ENCODE assay signal across 18 mouse cellular contexts in the genomic region with DNA sequence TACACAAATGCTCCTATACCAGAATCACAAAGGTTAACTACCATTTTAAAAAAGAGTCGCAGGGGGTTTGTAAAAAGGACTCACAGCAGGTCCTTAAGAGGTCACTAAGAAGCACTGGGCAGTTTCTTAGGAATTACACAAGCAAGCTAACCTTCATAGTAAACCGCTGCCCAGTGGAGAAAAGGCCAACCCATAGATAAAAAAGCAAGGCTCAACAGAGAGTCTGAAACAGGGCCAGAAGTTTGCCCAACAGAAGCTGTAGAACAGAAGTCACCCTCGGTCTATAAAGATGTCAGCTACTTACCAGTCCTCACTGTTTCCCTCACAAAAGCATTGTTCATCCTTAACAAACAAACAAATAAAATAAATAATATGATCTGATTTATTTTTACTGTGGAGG. TPM values are rescaled to one million over a fixed set of nuclear protein-coding genes. Genes with fewer than 3 reads are reported as not detected.
DNase-seq lines count a peak whose midpoint lies in the region; ATAC-seq and TF ChIP-seq lines count a peak whose summit lies in the region.
"Had no signal": no experiment of that assay in that cellular context is flagged by ENCODE, and none has a peak within 500 bp of the region (broad histone marks: within the 10 kb centered on the region; RNA-seq: fewer than 3 reads in every experiment).

No protein-coding gene starts in this region.

- peaks cover 3% of the 10 kb centered on the region; the same call in 1 of the 2 replicates for H3K36me3 ChIP-seq in forebrain, embryonic 15.5 days
- no peaks in the 10 kb centered on the region; the same call in 1 of the 2 replicates for H3K36me3 ChIP-seq in forebrain, embryonic 16.5 days (ENCODE audit: control insufficient read depth, insufficient read depth)
- H3K36me3 ChIP-seq in neural tube, embryonic 15.5 days, result peaks cover 4% of the 10 kb centered on the region; the same call in 1 of the 2 replicates

- H3K4me2 ChIP-seq in forebrain, embryonic 15.5 days (replicated peaks), result no peak overlapping the region
- H3K4me2 ChIP-seq in forebrain, embryonic 16.5 days (ENCODE audit: low read length), result no peak overlapping the region
- H3K4me2 ChIP-seq in neural tube, embryonic 15.5 days, result no peak overlapping the region
- H3K4me2 ChIP-seq: forebrain, embryonic 12.5 days; hindbrain, embryonic 12.5 days had no signal

- H3K27ac ChIP-seq in forebrain, embryonic 15.5 days (replicated peaks), result peak overlapping the region; percentile 86; the same call in 1 of the 2 replicates
- H3K27ac ChIP-seq in forebrain, embryonic 16.5 days (ENCODE audit: low read length), result no peak overlapping the region
- peak overlapping the region; percentile 40; the same call in 1 of the 2 replicates for H3K27ac ChIP-seq in layer of hippocampus, adult 2 months
- peak overlapping the region; percentile 34; the same call in 1 of the 2 replicates for H3K27ac ChIP-seq in brown adipose tissue, adult 24 weeks (replicated peaks; ENCODE audit: low read depth, low read length)
- H3K27ac ChIP-seq in neural tube, embryonic 15.5 days (replicated peaks), result peak overlapping the region; percentile 58
- H3K27ac ChIP-seq: hindbrain, embryonic 12.5 days; left cerebral cortex, adult 2 months; midbrain, embryonic 10.5 days had no signal

- peaks cover 44% of the 10 kb centered on the region for H3K4me1 ChIP-seq in forebrain, embryonic 15.5 days
- H3K4me1 ChIP-seq in forebrain, embryonic 16.5 days (replicated peaks; ENCODE audit: control insufficient read depth, insufficient read depth, low read length), result peaks cover 41% of the 10 kb centered on the region
- peaks cover 3% of the 10 kb centered on the region; the same call in 1 of the 2 replicates for H3K4me1 ChIP-seq in brown adipose tissue, adult 24 weeks (ENCODE audit: control insufficient read depth, insufficient read depth, insufficient read length, low read length)
- H3K4me1 ChIP-seq in neural tube, embryonic 15.5 days, result peaks cover 44% of the 10 kb centered on the region

- WGBS in forebrain, embryonic 15.5 days, result 75% methylated on average over 3 of the region's 3 CpGs
- WGBS in forebrain, embryonic 16.5 days, result 79% methylated on average over 3 of the region's 3 CpGs
- WGBS in neural tube, embryonic 15.5 days, result 83% methylated on average over 3 of the region's 3 CpGs

- H3K9me3 ChIP-seq in forebrain, embryonic 15.5 days, result no peaks in the 10 kb centered on the region
- H3K9me3 ChIP-seq in forebrain, embryonic 16.5 days (ENCODE audit: control insufficient read depth, low read length), result no peaks in the 10 kb centered on the region
- H3K9me3 ChIP-seq in neural tube, embryonic 15.5 days (replicated peaks), result no peaks in the 10 kb centered on the region
- H3K9me3 ChIP-seq: forebrain, embryonic 12.5 days; hindbrain, embryonic 12.5 days; midbrain, embryonic 10.5 days had no signal

- H3K9ac ChIP-seq in forebrain, embryonic 15.5 days (replicated peaks), result no peak overlapping the region
- H3K9ac ChIP-seq in forebrain, embryonic 16.5 days (replicated peaks; ENCODE audit: low read depth, low read length), result no peak overlapping the region
- no peak overlapping the region for H3K9ac ChIP-seq in neural tube, embryonic 15.5 days (replicated peaks)
- H3K9ac ChIP-seq: forebrain, embryonic 12.5 days; hindbrain, embryonic 12.5 days; liver, postnatal 0 days had no signal

- H3K27me3 ChIP-seq in forebrain, embryonic 15.5 days, result no peaks in the 10 kb centered on the region
- no peaks in the 10 kb centered on the region for H3K27me3 ChIP-seq in forebrain, embryonic 16.5 days (replicated peaks; ENCODE audit: control insufficient read depth, insufficient read depth, low read length)
- H3K27me3 ChIP-seq in neural tube, embryonic 15.5 days (replicated peaks), result no peaks in the 10 kb centered on the region
- H3K27me3 ChIP-seq: CH12.LX; forebrain, embryonic 12.5 days; hindbrain, embryonic 12.5 days had no signal

- no peak overlapping the region for H3K4me3 ChIP-seq in forebrain, embryonic 15.5 days
- H3K4me3 ChIP-seq in forebrain, embryonic 16.5 days (replicated peaks; ENCODE audit: low read length), result no peak overlapping the region
- no peak overlapping the region for H3K4me3 ChIP-seq in layer of hippocampus, adult 2 months
- H3K4me3 ChIP-seq in brown adipose tissue, adult 24 weeks (ENCODE audit: insufficient read depth, low read depth, low read length), result no peak overlapping the region
- no peak overlapping the region for H3K4me3 ChIP-seq in neural tube, embryonic 15.5 days (replicated peaks)
- H3K4me3 ChIP-seq: forebrain, embryonic 12.5 days; hindbrain, embryonic 12.5 days; left cerebral cortex, adult 2 months; midbrain, embryonic 10.5 days had no signal

- no peak for DNase-seq in layer of hippocampus, adult 2 months (ENCODE audit: low spot score in 2 of 2)
- DNase-seq in layer of hippocampus, postnatal 10 days (ENCODE audit: low spot score in 2 of 2), result no peak
- DNase-seq in lung, postnatal 10 days, result no peak
- DNase-seq: cerebellum, adult 11 months; cerebellum, postnatal 14 days; liver, postnatal 0 days; lung, postnatal 36 days; thymus, postnatal 36 days had no signal

- TF ChIP-seq CTCF in layer of hippocampus, adult 2 months (conservative IDR thresholded peaks at IDR 0.05), result no peak

- no peak for ATAC-seq in forebrain, embryonic 15.5 days (replicated peaks)
- ATAC-seq in forebrain, embryonic 16.5 days, result no peak
- no peak for ATAC-seq in neural tube, embryonic 15.5 days (ENCODE audit: low FRiP score)
- ATAC-seq: intestine, postnatal 0 days; liver, postnatal 0 days had no signal

RNA-seq across cellular contexts. Expression of gene Oaz2, which starts 58.6 kb away (rescaled TPM):
- 328 and 347 TPM in 2 replicates for polyA plus RNA-seq in forebrain, embryonic 15.5 days (2015; fragmentation: Nextera tagmentation; extraction: Ambion mirVana)
- polyA plus RNA-seq in forebrain, embryonic 16.5 days (2015; fragmentation: Nextera tagmentation; extraction: Ambion mirVana), result 345 and 364 TPM in 2 replicates
- 100 to 1,000 TPM; 199 to 204 TPM for total RNA-seq in layer of hippocampus, adult 2 months (2021)
- 100 to 1,000 TPM; 202 to 214 TPM for total RNA-seq in layer of hippocampus, postnatal 10 days (2021)
- 52.7 and 66.3 TPM in 2 replicates for polyA plus RNA-seq in brown adipose tissue, adult 24 weeks (2012; ENCODE audit: insufficient read depth, insufficient read length, missing spikeins)
- polyA plus RNA-seq in neural tube, embryonic 15.5 days (2015; fragmentation: Nextera tagmentation; extraction: Ambion mirVana), result 383 and 395 TPM in 2 replicates
